Mouse (Mus musculus) forebrain, embryonic 12.5 days (tissue): ENCODE measurements around the gene Nupl1. TPM values are rescaled to one million over a fixed set of nuclear protein-coding genes. Genes with fewer than 3 reads are reported as not detected.

Source experiments
- ATAC-seq: fragments of 200-750 bp; cut with Nextera tagmentation; 2 replicates; pipeline ENCODE4 v1.8.0; 2017; ENCODE audit warnings: moderate TSS enrichment; ENCODE audit not compliant: low FRiP score
- H3K27ac ChIP-seq: fragments of 300-500 bp; sonication (generic); 2 replicates; pipeline ENCODE4 v1.5.1; 2016; ENCODE audit warnings: mild to moderate bottlenecking
- H3K27me3 ChIP-seq: fragments of 300-500 bp; sonication (generic); 2 replicates; pipeline ENCODE4 v1.6.1; 2016; ENCODE audit warnings: mild to moderate bottlenecking
- H3K36me3 ChIP-seq: fragments of 300-500 bp; sonication (generic); replicated peaks from 2 replicates; pipeline ENCODE4 v1.6.1; 2016; ENCODE audit warnings: mild to moderate bottlenecking
- H3K4me1 ChIP-seq: fragments of 300-500 bp; sonication (generic); 2 replicates; pipeline ENCODE4 v1.6.1; 2016
- H3K4me2 ChIP-seq: fragments of 300-500 bp; sonication (generic); 2 replicates; pipeline ENCODE4 v1.6.1; 2016; ENCODE audit warnings: mild to moderate bottlenecking, moderate library complexity
- H3K4me3 ChIP-seq: fragments of 300-500 bp; sonication (generic); replicated peaks from 2 replicates; pipeline ENCODE4 v1.5.1; 2016; ENCODE audit warnings: mild to moderate bottlenecking
- H3K9ac ChIP-seq: fragments of 300-500 bp; sonication (generic); 2 replicates; pipeline ENCODE4 v1.6.1; 2016; ENCODE audit warnings: mild to moderate bottlenecking
- H3K9me3 ChIP-seq: fragments of 300-500 bp; sonication (generic); 2 replicates; pipeline ENCODE4 v1.6.1; 2016
- WGBS: fragments of 180-500 bp; shearing (Covaris S2); methylation state at CpG from one replicate; pipeline ENCODE4 v1.1.7; 2016; 5-methylcytosine and 5-hydroxymethylcytosine counted together
- polyA plus RNA-seq: library from polyadenylated mRNA; unstranded; fragments of >200 nt; fragmentation: Nextera tagmentation; extraction: Ambion mirVana; gene quantifications from 2 replicates; pipeline ENCODE4 v1.2.1, GENCODE M21; 2016

The Nupl1 gene
- polyA plus RNA-seq, 1 experiment from 2014 or later: 0.06 TPM

DNA sequence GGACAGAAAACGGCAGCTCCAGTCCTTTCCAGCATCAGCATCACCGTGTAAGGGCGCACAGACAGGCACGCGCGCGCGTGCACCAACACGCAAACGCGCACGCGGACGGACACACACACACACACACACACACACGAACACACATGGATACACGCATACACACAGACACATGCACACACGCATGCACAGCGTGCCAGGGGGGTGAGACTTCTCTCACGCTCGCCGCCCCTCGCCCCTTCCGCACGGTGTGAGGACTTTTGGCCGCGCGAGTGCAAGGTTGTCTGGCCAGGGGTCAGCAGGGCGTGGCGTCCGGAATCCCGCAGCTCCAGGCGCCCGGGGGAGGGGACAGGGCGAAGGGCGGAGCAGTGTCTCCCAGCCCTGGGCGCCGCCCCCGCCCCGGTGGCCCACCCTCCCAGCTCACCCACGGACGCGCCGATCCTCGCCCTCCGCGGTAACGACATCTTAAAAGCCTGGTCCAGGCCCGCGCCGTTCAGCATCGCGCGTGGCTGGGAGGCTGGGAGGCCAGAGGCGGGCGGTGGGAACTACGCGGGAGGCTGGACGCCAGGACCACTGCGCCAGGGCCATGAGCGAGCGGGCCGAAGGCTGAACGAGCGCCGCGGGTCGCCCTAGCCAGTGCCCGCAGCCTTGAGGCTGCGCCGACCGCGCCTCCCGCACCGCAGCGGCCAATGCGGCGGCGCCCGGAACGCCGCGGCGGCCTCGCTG is 74.2 kb downstream of the Nupl1 start:
- Histone ChIP-seq H3K4me3 (peak overlapping the region; percentile 64), H3K36me3 (no peaks in the 10 kb centered on the region), H3K4me1 (peaks cover 30% of the 10 kb centered on the region), H3K27ac (peak overlapping the region; percentile 6), H3K27me3 (peaks cover 53% of the 10 kb centered on the region), H3K9me3 (no peaks in the 10 kb centered on the region), H3K9ac (peak overlapping the region; percentile 71), H3K4me2 (peak overlapping the region; percentile 92)
- ATAC-seq: peak; percentile 88
- under 1% methylated on average over 77 of the region's 84 CpGs for WGBS

DNA sequence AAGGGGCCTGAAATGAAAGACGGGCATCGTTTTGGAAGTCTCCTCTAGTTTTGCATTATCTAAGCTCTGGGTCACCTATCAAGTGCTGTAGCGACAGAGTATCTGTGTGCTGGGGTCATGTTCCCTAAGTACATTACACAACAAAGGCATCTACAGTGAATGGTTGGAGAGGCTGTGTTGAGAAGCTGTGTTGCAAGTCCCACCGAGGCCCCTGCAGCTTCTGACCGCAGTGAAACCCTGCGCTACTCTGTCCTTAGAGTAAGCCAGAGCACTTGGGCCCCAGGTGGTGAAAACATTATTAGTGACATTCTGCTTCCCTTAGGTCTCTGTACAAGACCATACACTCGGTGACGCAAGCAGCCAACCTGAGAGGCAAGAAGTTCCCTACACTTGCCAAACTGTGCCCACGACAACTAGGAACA is 74.8 kb downstream of the Nupl1 start:
- Histone ChIP-seq H3K9ac (peak overlapping the region; percentile 71; the same call in 1 of the 2 replicates), H3K27ac (0 out of 2 replicates have a peak overlapping the region, but pooled peaks have one; percentile 6), H3K27me3 (peaks cover 53% of the 10 kb centered on the region), H3K9me3 (no peaks in the 10 kb centered on the region), H3K4me2 (peak overlapping the region; percentile 92), H3K4me1 (peaks cover 30% of the 10 kb centered on the region), H3K36me3 (no peaks in the 10 kb centered on the region), H3K4me3 (peak overlapping the region; percentile 64)
- 27% methylated on average over 9 of the region's 9 CpGs for WGBS
- ATAC-seq: peak; percentile 5; the same call in 1 of the 2 replicates

DNA sequence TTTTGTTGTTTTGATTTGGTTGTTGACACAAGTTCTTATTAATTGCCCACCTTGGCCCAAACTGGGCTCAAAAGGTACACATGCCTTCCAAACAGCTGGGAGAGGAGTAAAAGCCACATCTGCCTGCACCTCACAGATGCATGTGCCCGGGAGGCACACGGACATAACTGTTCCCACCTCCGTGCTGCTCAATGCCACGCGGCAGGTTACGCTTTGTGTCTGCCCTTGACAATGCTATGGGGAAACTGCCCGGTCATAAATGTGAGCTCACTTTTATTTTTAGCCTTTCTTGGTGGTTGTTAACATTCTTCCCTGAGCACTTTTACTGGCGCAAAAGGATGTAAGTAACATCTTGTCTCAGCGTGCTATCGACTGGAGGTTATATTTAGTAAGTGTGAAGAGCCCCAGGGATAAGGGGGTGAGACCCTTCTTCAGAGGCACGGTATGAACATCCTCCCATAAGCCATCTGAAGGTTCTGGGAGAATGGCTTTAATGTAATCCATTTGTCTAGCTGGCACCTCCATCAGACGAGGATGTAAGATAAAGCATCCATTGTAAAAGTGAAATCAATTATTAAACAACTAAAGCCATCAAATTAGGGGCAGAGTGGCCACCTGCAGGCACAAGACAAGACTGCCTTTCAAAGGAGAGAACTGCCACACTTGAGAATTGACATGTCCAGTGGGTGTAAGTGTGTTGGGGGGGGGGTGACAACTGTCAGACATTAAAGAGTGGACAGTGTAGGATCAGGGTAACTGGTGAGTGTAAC is 78.8 kb downstream of the Nupl1 start:
- Histone ChIP-seq H3K4me2 (no peak overlapping the region), H3K27me3 (peaks cover 29% of the 10 kb centered on the region), H3K36me3 (no peaks in the 10 kb centered on the region), H3K4me1 (peaks cover 23% of the 10 kb centered on the region), H3K4me3 (no peak overlapping the region), H3K9me3 (no peaks in the 10 kb centered on the region), H3K9ac (no peak overlapping the region), H3K27ac (no peak overlapping the region)
- 60% methylated on average over 12 of the region's 12 CpGs for WGBS
- ATAC-seq: peak; percentile 37; the same call in 1 of the 2 replicates

DNA sequence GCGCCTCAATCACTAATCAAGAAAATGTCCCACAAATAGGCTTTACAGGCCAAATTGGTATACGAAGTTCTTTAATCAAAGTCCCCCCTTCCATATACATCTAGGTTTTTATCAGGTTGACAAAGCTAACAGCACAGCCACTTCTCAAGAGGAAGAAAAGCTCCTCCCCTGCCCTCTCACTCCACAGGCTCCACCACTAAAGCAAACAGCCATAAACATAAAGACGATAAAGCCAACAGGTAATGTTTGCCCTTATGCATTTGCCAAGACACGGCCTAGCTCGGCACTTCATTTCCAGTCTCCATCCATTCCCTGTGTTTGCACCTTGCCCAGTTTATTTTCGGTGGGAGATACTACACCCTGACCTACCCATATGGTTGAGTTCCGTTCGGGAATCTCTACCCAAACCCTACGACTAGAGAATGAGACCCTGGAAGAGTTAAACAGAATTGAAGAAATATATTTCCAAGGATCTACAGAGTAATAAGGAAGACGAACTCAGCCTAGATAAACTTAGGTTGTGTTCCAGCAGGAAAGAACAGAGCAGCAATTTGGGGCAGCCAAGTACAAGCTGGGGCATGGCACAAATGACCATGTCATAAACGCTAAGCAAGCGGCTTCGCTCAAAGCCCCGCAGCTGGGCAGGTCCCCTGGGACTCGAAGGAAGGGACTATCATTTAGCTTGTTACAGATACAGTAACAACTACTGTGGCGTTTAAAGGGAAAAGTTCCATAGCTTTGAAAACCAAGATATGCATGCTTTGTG is 80.2 kb downstream of the Nupl1 start:
- Histone ChIP-seq H3K9me3 (no peaks in the 10 kb centered on the region), H3K27me3 (peaks cover 17% of the 10 kb centered on the region), H3K9ac (no peak overlapping the region), H3K4me1 (peaks cover 18% of the 10 kb centered on the region), H3K4me3 (no peak overlapping the region), H3K4me2 (no peak overlapping the region), H3K27ac (no peak overlapping the region), H3K36me3 (no peaks in the 10 kb centered on the region)
- 90% methylated on average over 16 of the region's 16 CpGs for WGBS
- ATAC-seq: no peak

DNA sequence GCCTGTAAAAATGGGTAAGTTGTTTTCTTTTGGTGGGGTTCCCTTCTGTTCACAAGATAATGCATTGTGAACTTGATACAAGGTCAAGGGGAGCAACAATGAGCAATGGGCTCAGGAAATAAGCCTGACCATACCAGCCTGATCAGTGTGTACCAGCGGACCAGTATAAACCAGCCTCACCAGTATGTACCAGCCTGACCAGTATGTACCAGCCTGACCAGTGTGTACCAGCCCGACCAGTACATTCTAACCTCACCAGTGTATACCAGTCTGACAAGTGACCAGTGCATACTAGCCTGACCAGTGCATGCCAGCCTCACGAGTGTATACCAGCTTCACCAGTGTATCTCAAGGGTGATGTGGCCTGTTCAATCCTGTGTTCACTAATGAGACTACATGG is 87.9 kb downstream of the Nupl1 start:
- H3K4me1 ChIP-seq: no peaks in the 10 kb centered on the region
- H3K4me2 ChIP-seq: no peak overlapping the region
- H3K27ac ChIP-seq: no peak overlapping the region
- 86% methylated on average over 3 of the region's 3 CpGs for WGBS
- no peak for ATAC-seq
- no peaks in the 10 kb centered on the region for H3K27me3 ChIP-seq
- no peaks in the 10 kb centered on the region for H3K9me3 ChIP-seq
- no peaks in the 10 kb centered on the region for H3K36me3 ChIP-seq
- no peak overlapping the region for H3K9ac ChIP-seq
- H3K4me3 ChIP-seq: no peak overlapping the region

DNA sequence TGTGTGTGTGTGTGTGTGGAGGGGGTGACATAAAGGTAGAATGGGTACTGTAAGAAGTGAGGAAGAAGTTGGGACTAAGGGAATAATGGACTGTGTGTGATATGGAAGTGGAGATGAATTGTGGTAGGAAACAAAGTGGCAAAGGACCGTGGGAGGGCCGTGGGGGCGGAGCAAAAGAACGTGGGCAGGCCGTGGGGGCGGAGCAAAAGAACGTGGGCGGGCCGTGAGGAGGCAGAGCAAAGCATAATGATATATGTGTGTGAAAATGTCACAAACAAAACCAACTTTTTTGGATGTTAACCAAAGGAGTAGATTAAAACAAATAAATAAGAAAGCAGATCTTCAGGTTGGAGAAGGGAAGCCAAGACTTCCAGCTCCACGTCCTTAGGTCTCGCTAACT is 98.9 kb downstream of the Nupl1 start:
- no peaks in the 10 kb centered on the region for H3K36me3 ChIP-seq

DNA sequence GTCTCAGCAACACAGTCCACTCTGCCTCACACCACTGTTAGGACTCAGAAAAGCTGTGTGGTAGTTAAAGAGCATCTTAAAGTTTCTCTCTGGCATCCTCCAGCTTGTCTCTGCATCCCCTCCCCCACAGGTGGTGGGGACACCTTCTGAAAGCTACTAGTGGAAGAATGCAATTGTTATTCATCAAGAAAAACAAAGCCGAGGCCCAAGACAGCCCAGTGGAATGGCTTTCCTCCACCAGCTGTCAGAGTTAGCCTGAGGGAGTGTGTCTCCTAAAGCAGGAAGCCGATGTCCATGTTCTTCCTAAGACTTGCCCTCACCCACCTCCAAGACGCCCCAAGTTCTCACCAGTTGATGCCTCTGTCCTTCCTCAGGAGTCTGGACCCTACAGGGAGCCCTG is 102.3 kb downstream of the Nupl1 start:
- no peak overlapping the region for H3K4me2 ChIP-seq
- no peaks in the 10 kb centered on the region for H3K9me3 ChIP-seq
- no peak overlapping the region for H3K4me3 ChIP-seq
- WGBS: 55% methylated on average over 3 of the region's 3 CpGs
- H3K36me3 ChIP-seq: no peaks in the 10 kb centered on the region
- no peaks in the 10 kb centered on the region for H3K27me3 ChIP-seq
- H3K9ac ChIP-seq: no peak overlapping the region
- no peaks in the 10 kb centered on the region for H3K4me1 ChIP-seq
- ATAC-seq: no peak
- H3K27ac ChIP-seq: no peak overlapping the region

More for the DNA sequence above, 98.9 kb downstream of the Nupl1 start:
- 85% methylated on average over 11 of the region's 11 CpGs for WGBS
- H3K4me3 ChIP-seq: no peak overlapping the region
- no peak for ATAC-seq
- no peak overlapping the region for H3K4me2 ChIP-seq
- no peak overlapping the region for H3K27ac ChIP-seq
- H3K9ac ChIP-seq: no peak overlapping the region
- H3K9me3 ChIP-seq: no peaks in the 10 kb centered on the region
- no peaks in the 10 kb centered on the region for H3K27me3 ChIP-seq
- H3K4me1 ChIP-seq: no peaks in the 10 kb centered on the region

DNA sequence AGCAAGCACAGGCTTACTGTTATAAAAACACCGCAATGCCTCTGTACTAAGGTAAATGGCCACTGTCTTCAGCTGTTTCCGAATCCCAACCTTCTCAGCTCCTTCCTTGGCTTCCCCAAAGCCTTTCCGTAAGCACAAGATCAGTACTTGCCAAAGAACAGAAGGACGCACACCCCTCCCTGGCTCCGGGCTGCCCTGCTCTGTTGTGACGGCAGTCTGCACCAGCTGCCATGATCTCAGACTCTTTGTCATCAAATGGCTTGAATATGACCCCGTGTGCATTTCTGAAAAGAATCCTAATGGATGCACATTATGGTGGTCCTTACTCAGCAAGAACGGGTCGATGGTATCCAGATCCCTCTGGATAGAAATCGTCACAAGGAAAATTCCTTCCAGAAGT is 108.0 kb downstream of the Nupl1 start:
- WGBS: 87% methylated on average over 10 of the region's 10 CpGs
- Histone ChIP-seq H3K9me3 (no peaks in the 10 kb centered on the region), H3K4me2 (no peak overlapping the region), H3K27ac (no peak overlapping the region), H3K9ac (no peak overlapping the region), H3K4me3 (no peak overlapping the region), H3K27me3 (no peaks in the 10 kb centered on the region), H3K4me1 (no peaks in the 10 kb centered on the region), H3K36me3 (no peaks in the 10 kb centered on the region)
- ATAC-seq: no peak

DNA sequence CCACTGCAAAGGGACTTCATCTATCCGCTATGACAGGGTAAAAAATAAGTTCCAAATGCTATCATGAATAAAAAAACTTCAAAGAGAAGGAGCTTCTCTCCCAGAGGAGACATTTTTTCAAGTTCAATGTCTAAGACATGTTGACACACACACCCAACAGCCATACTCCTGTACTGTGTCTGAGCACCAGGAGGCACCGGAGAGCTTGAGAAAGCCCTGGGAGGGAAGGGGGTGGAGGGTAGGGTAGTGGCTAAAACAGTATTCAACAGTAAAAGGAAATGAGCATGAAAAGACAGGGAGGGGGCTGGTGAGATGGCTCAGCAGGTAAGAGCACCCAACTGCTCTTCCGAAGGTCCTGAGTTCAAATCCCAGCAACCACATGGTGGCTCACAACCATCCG is 112.9 kb downstream of the Nupl1 start:
- no peak for ATAC-seq
- H3K27ac ChIP-seq: no peak overlapping the region
- H3K4me2 ChIP-seq: no peak overlapping the region
- H3K36me3 ChIP-seq: no peaks in the 10 kb centered on the region
- H3K4me3 ChIP-seq: no peak overlapping the region
- no peak overlapping the region for H3K9ac ChIP-seq
- H3K27me3 ChIP-seq: no peaks in the 10 kb centered on the region
- H3K9me3 ChIP-seq: no peaks in the 10 kb centered on the region
- H3K4me1 ChIP-seq: no peaks in the 10 kb centered on the region
- WGBS: 97% methylated on average over 4 of the region's 4 CpGs

DNA sequence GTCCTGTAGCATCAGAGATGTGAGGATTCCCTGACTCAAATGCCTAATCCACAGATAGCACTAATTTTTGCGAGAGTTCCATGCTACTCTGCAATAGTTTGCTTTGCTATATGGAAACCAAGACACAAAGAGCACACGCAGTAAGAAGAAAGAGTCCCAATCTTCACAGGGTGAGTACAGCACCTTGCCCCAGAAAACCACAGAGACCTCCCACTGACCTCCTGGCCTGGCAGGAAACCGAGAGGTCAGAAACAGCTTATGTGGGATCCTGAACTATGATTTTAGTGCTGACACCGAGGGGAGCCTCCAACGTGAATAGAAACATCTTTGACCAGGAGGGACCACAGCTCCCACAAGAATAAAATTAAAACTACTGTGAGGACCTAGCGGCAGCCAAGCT is 113.4 kb downstream of the Nupl1 start:
- Histone ChIP-seq H3K27ac (no peak overlapping the region), H3K36me3 (no peaks in the 10 kb centered on the region), H3K4me3 (no peak overlapping the region), H3K4me1 (no peaks in the 10 kb centered on the region), H3K9me3 (no peaks in the 10 kb centered on the region), H3K27me3 (no peaks in the 10 kb centered on the region), H3K4me2 (no peak overlapping the region), H3K9ac (no peak overlapping the region)
- WGBS: 81% methylated on average over 6 of the region's 6 CpGs
- ATAC-seq: no peak

DNA sequence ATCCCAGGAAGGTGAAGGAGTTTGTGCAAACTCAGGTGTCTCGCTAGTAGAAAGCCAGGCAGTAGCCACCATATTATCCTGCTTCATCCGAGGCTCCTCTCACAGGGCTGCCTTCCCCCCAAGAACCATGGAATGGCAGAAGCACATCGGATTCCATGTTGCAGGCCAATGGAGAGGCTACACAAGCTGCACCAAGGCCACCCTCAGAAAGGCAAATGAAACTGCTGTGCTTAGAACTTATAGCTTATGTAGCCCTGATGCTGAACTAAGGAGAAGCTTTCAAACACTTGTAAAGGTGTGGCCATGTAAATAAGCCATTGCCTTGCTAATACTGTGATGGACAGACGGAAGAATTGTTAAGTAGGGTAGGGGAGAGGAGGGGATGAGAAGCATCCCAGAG is 115.4 kb downstream of the Nupl1 start:
- Histone ChIP-seq H3K27ac (no peak overlapping the region), H3K9me3 (no peaks in the 10 kb centered on the region), H3K27me3 (no peaks in the 10 kb centered on the region), H3K36me3 (no peaks in the 10 kb centered on the region), H3K4me1 (no peaks in the 10 kb centered on the region), H3K4me3 (no peak overlapping the region), H3K9ac (no peak overlapping the region), H3K4me2 (no peak overlapping the region)
- ATAC-seq: no peak
- 79% methylated on average over 4 of the region's 4 CpGs for WGBS

DNA sequence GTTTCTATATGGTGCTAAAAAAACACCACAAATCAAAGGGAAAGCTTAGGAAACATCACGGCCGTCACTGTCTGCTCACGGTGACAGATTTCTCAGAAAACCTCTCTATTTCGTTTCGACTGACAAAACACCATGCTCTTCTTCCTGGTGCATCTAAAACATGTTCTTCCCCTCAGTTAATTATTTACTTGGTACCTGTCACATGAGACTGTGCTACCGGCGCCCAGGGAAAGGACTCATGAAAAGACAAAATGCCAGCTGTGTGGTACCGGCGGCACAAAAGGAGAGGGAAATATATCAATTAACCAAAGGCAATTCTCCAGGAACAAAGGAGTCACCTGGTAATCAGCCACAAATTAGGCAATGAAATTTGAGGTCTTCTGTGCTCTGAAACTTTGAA is 116.5 kb downstream of the Nupl1 start:
- Histone ChIP-seq H3K36me3 (no peaks in the 10 kb centered on the region), H3K9ac (no peak overlapping the region), H3K4me3 (no peak overlapping the region), H3K27ac (no peak overlapping the region), H3K4me2 (no peak overlapping the region), H3K9me3 (no peaks in the 10 kb centered on the region), H3K27me3 (no peaks in the 10 kb centered on the region), H3K4me1 (no peaks in the 10 kb centered on the region)
- ATAC-seq: no peak
- 80% methylated on average over 9 of the region's 9 CpGs for WGBS
